Mouse (Mus musculus): ENCODE results near the gene Gpr3. TPM values are rescaled to one million over a fixed set of nuclear protein-coding genes. Genes with fewer than 3 reads are reported as not detected.

The Gpr3 gene
- under 1 TPM in 1 of 2 experiments, not detected in 1; 0.16 TPM for total RNA-seq (2021)

DNA sequence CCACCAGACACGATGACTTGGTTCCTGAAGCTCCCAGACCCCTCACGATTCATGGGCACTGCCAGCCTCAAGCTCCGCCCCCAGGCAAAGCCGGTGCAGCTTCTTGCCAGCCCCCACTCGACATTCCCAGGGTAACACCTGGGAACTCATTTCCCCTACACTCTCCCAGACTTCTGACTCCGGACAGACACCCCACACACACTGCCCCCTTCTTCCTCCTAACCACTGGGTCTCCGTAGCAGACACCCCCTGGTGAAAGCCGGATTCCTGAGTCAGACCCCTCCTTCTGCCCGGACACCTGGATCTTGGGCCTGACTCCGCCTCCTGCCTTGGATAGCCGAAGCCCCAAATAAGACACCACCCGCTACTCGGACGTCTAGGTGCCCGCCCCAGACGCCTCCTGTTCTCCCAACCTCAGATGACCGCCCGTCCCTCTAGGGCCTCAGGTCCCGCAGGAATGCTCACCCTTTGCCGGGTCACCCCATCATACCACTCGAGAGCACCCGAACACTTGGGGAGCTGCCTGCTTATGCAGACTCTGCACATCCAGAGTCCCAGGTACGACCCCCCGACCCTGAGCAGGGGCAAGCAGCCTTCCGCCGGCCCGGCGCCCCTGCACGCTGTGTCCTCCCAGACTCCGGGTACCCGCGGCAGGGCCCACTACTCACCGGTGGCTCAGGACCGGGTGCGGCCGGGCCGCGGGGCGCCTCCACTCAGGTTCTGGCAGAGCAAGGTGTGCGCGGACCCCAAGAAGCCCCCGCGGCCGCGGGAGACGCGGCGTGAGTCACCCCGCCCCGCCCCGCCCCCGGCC lies at the start of gene Gpr3, which contains the start of gene Cd164l2:
Gene Gpr3, minus strand, starts transcription at position 786 of the 811 bp plus-strand sequence.
Gene Cd164l2, plus strand, starts transcription at position 381 of the 811 bp plus-strand sequence.
- intact Hi-C loops (cut with DNase I): loop anchor here (2.0 kb wide), 1 partner anchor 203 kb away; no protein-coding TSS in a partner anchor
- peak in 1 of 2 experiments; percentile 40 for DNase-seq

DNA sequence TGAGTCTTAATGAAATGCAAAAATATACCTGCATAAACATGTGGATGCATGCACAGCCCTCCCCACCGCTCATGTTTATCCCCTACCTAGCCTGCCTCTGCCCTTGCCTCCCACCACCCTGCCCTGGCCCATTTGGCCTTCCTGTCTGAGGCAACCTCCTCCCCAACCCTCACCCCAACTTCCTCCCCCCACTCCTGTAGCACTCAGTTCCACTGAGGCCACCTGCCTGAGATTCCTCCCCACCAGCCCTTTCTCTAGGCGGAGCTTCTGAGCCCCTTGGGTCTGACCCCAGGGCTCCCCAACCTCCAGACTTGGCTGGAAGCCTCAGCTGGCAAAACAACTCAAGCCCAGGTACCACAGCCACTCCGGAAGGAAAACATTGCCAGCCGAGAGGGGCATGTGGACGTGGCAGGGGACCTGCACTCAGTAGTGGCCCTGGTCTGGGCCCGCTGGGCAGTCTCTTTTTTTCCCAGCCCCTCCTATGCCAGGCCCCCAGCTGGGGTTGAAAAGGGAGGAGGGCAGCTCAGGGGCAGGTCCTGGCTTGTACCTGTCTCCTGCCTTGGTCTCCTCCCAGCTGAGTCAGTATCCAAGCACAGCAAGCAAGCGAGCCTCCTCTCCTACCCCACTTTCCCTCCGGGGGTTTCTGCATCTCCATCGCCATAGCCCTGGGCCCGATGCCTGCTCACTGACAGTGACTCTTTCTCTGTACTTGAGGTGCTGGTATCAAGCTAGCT lies 49.5 kb upstream of the Gpr3 start:
- intact Hi-C loops (cut with DNase I): no loop called here
- DNase-seq: no peak

DNA sequence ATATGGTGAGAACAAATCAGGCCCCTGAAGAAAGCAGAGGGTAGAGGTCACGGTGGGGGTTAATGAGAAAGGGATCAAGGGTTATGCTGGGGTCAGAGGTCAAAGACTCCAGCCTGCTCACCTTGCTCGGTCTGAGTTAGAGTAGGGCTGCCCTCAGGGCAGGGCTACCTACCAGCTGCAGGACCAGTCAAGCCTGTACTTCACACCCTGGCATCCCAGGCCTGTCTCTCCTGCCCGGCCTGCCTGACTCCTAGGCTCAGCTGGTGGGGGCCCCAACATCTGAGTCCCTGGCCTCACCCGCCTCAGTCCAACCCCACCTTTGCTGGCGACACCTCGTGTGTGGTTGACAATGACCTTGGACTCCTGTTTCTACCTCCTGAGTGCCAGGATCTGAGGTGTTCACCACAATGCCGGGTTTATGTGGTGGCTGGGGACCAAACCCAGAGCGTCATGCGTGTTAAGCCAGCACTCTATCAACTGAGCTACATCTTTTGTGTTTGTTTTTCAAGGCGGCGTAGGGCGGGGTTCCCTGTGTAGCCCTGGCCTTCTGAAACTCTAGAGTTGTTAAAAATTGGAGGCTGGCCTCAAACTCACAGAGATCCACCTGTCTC lies 45.6 kb upstream of the Gpr3 start:
- DNase-seq: no peak
- intact Hi-C loops (cut with DNase I): no loop called here

DNA sequence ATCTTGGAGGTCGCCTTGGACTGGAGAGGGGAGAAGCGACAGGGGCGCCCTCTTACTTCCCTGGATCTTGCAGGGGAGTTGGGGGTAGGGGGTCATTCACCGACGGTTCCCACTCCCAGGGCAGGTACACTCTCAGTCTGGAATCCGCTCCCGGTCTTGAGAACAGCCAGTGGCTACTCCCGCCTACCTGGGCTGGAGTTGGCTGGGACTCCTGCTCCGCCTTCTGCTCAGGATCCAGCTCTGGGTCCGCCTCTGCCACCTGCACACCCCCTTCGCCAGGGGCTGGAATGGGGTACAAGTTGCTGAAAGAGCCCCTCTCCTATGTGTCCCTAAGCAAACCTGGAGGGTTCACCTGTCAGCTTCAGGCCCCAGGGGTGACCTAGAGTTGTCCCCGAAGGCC lies 44.9 kb upstream of the Gpr3 start:
- intact Hi-C loops (cut with DNase I): no loop called here
- no peak for DNase-seq

DNA sequence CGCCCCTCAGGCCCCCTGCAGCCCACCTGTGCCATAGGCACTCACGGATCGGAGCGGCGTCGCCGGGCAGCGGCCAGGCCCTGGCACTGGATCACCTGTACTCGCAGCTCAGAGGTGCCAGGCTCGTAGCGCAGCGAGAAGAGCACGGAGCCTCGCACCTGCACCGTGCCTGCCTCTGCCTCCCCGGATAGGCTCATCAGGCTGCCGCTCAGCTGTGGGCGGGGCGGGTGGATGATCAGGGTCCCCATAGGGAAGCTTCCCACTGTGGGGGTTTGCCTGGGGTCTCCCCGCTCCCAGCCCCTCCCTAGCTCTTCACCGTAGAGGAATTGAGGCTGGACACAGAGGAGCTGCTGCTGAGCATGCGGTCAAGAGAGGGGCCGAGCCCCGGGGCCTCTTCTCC lies 44.5 kb upstream of the Gpr3 start:
- intact Hi-C loops (cut with DNase I): no loop called here
- no peak for DNase-seq

DNA sequence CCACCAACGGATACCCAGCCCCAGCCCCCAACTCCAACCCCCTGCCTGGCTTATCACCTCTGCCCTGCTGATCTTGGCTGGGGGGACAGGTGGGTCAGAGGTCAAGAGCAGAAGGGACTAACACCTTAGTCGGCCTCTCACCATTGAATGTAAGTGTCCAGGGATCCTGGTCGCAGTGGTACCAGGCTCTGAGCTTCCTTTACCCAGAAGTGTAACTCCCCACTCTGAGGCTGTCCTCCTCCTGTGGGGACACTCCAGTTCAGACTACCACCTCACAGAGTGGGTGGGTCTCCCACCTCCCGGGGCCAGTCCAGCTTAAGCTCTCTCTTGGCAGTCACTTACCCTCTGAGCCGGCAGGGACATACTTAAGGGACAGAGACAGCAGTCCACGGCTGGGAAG lies 43.1 kb upstream of the Gpr3 start:
- intact Hi-C loops (cut with DNase I): no loop called here
- DNase-seq: no peak

DNA sequence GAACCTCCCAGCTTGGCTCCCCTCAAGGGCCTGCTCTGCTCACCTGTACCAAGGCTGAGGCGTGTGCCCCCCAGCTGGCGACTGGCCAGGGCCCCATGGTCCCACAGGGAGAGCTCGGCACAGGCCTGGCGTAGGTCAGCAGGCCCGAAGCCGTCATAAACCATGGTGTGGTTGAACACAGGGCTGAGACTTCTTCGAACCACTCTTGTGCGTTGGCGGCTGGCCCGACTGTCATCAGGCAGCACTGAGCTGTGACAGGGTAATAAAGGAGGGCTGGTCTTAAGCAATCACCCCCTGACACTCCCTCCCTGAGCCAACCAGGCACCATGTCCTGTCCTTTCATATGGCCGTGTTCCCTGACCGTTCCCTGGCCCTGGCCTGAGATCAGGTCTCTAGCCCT lies 41.1 kb upstream of the Gpr3 start:
- no peak for DNase-seq
- intact Hi-C loops (cut with DNase I): loop anchor here (2.0 to 5.0 kb wide), 2 partner anchors 21 to 44 kb away; no protein-coding TSS in a partner anchor

DNA sequence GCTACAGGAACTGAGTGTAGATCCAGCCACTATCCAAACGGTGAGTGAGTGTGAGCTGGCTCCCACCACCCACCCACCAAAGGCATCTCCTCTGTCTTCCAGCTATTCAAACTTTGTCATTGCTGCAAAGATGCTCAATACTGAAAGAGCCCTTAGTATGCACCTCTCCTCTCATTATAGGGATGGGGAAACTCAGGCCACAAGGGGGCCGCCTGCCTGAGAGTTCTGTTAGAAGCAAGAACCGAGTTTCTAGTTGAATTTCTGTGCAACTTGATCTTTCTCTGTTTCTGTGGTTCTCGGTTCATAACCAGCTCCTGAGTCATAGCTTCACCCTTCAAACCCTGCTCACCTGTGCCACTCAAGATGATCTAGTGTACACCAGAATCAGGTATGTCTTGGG lies 39.8 kb upstream of the Gpr3 start:
- DNase-seq: no peak
- intact Hi-C loops (cut with DNase I): loop anchor here (2.0 to 5.0 kb wide), 2 partner anchors 23 to 45 kb away; no protein-coding TSS in a partner anchor

DNA sequence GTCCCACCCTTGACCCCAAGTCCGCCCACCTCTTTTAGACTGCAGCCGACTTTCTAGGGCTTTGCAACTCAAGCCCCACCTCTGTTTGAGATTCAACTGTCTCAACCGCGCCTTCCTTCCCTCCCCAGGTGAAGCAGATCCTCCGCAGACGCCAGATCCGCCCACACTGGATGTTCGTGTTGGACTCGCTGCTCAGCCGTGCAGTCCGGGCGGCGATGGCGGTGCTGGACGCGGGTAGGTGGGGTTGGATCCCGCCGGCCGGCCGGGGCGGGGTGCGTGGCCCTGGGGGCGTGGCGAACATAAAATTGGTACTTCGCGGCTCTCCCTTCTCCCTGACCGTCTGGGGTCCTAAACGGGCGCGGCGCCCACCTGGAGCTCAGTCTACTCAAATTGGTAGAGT lies 38.9 kb upstream of the Gpr3 start:
- intact Hi-C loops (cut with DNase I): loop anchor here (2.0 to 5.0 kb wide), 3 partner anchors 16 to 242 kb away; no protein-coding TSS in a partner anchor
- DNase-seq: no peak

DNA sequence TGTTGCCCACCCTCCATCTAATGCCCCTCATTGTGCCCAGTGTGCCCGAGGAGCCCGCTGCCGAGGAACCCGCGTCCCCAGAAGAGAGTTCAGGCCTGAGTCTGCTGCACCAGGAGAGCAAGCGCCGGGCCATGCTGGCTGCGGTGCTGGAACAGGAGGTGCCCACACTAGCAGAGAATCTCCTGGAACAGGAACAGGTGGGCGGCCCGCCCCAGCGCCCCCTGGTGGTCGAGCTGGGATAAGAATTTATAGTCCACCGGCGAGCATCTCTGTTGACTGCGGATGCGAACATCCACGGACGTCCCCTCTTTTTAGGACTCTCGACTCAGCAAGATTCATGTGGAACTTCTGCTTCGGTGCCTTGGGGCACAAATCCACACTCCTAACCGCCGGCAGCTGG lies 38.3 kb upstream of the Gpr3 start:
- intact Hi-C loops (cut with DNase I): loop anchor here (2.0 to 5.0 kb wide), 3 partner anchors 16 to 242 kb away; no protein-coding TSS in a partner anchor
- DNase-seq: peak; percentile 88 to 89

DNA sequence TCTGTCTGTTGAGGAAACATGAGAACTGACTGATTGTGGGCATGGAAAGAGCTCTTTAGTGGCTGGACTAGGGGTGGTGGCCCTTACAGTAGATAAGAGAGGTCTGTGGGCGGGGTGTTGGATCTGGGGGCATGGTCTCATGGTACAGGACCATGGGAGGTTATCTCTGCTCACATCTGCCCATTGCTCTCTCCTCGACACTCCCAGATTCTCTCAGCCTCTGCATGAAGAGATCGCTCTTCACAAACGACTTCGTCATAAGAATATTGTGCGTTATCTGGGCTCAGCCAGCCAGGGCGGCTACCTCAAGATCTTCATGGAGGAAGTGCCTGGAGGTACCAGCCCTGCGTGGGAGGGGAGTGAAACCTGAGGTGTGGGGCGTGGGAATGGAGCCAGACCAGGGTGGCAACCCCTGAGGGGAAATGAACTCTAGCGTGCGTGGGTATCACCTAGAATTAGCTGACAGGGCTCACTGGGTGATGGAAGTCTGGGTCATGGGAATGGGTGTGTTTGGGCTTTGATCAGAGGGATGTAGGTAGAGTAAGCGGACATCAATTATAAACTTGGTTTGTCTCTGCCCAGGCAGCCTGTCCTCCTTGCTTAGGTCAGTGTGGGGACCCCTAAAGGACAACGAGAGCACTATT lies 35.6 kb upstream of the Gpr3 start:
- intact Hi-C loops (cut with DNase I): no loop called here
- no peak for DNase-seq

DNA sequence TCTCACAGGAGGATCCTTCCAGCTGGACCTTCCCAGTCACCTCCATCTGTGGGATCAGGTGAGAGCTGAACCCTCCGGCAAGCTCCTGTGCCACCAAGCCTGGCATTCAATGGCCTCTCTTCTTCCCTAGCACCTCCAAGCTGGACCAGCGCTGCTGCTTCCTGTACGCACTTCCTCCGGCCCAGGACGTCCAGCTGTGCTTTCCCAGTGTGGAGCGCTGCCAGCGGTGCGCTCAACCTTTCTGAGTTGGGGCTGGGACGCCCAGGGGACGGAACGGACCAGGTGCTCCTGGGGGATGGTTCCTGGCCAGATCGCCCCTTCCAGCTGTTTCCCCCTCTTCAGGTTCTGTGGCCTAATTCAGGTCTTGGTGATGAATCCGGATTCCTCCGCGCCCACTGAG lies 34.7 kb upstream of the Gpr3 start:
- DNase-seq: peak; percentile 55 to 69
- intact Hi-C loops (cut with DNase I): no loop called here

DNA sequence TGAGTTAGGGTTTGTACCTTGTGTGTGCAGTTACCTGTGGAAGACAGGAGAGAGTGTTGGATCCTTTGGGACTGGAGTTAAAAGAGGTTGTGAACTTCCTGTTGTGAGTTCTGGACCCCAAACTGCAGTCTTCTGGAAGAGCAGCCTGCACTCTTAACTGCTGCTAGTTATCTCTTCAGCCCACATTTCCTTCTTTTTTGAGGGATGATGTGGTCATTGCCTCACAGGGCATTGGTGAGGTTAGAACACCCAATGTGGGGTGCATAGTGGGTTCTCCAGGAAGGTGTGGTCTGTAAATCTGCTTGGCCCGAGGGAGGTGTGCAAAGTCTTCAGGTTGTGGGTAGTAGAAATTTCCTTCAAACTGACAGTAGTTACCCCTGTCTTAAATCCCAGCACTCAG lies 32.0 kb upstream of the Gpr3 start:
- no peak for DNase-seq
- intact Hi-C loops (cut with DNase I): no loop called here

DNA sequence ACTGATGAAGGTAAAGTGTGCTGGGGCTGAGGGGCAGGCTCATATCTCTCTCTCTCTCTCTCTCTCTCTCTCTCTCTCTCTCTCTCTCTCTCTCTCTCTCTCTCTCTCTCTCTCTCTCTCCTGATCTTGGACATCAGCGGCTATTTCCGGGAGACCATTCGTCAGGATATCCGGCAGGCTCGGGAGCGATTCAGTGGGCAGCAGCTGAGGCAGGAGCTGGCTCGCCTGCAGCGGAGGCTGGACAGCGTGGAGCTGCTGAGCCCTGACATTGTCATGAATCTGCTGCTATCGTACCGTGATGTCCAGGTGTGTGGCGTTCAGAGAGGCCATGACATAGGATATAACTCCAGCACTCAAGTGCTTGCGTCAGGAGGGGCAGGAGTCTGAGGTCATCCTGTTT lies 31.2 kb upstream of the Gpr3 start:
- DNase-seq: no peak
- intact Hi-C loops (cut with DNase I): no loop called here

DNA sequence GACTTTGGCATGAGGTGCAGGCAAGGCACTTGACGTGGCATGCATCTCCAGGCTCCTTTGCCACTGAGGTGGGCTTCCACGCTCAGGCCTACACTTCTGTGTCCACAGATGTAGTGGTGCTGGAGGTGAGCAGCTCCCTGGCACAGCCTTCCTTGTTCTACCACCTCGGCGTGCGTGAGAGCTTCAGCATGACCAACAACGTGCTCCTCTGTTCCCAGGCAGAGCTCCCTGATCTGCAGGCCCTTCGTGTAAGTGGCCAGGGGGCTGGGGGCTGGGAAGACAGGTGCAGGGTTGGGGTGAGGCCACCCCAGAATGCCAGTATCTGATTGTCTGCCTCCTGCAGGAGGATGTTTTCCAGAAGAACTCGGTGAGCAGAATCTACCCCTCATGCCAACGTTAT lies 30.4 kb upstream of the Gpr3 start:
- no peak for DNase-seq
- intact Hi-C loops (cut with DNase I): no loop called here

DNA sequence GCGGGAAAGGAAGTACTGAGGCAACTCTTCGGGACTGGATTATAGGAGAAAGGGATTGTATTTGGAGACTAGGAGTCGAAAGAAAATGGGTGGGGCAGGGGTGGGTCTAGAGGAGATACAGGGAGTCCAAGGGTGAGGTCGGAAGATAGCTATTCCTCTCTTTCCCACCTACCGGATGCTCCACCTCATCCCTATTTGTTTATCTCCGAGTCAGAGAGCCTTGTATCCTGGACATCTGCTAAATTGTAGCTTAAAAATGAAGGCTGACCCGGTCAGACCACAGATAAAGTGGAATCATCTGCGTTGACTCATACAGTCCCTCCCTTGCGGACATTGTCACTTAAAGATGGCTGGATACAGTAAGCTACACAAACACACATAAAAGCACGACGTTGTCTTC lies 29.6 kb upstream of the Gpr3 start:
- intact Hi-C loops (cut with DNase I): no loop called here
- no peak for DNase-seq

DNA sequence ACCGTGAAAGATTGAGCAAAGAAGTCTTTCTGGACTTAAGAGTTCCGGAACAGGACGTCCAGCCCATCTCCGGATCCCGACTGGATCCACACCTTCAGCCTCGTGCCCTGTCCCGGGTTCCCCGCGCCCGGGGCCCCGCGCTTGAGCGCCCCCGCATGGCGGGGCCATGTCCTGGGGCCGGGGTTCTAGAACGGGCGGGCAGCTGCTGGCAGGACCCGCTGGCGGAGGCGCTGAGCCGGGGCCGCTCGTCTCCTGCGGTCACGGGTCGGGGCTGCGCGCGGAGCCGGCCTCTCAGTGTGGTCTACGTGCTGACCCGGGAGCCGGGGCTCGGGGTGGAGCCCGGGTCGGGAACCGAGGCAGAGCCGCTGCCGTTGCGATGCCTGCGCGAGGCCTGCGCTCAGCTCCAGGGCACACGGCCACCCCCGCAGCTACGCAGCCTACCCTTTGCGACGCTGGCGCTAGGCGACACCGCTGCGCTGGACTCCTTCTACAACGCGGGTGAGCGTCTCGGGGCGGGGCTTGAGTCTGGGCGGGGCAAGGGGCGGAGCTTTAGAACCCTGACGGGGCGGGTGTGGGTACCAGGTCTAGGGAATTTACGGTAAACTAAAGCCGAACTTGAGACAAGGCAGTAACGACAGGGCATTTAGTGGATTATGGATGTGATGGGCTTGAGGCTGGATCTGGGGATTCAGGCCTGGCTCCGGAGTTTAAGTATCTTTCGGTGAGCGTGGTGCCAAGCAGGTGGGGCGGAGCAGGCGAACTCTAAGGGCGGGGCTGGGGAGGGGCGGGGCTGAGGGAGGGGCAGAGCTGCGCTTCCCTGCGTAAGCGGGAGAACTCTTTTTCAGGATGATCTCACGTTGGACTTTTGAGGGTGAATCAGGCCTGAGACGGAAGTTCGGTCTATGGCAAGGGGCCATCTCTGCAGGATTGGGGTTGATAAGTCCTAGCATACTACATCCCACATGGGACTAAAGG lies 28.9 kb upstream of the Gpr3 start:
- peak; percentile 94 to 96 for DNase-seq
- intact Hi-C loops (cut with DNase I): no loop called here

DNA sequence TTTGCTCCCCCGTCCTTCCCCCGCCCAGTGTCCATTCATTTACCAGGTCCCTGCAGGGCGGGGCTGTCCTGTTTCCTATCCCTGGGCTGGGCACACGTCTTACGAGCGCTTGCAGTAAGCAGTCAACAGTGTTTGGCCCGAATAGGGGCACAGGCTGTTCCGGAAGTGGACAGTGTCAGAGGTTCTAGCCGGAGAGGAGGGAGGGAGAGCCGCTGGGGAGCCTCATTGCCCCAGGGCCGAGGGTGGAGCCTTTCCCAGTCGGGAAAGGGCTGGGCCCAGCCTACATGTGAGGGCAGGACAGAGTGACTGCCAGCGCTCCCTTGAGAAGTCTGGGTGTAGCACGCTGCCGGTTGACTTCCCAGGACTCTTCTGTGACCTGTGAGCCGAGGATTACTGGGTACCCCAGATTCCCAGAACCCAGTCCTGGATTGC lies 28.2 kb upstream of the Gpr3 start, which contains the start of gene Map3k6:
Gene Map3k6, plus strand, starts transcription at position 329 of the 432 bp plus-strand sequence.
- intact Hi-C loops (cut with DNase I): no loop called here
- peak; percentile 86 to 90 for DNase-seq

DNA sequence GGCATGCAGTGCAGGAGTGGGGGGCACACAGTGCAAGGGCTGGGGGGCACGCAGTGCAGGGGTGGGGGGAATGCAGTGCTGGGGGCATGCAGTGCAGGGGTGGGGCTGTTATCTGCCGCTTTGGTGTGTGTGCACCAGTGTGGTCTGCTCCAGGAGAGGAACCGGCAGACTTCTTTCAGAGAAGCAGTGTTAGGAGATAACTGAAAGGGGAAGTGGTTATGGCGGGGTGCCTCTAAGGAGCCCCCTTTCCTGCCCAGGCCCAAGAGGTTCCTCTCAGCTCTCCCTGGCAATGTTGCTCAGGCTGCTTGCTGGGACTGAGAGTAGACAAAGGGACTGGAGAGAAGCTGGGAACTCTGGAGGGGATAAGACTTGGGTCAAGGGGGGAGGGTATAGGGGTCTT lies 25.6 kb upstream of the Gpr3 start:
- intact Hi-C loops (cut with DNase I): no loop called here
- DNase-seq: no peak

Measured in heart, postnatal 36 days (tissue).